Mouse (Mus musculus): ENCODE data around the gene Arid5b. TPM values are rescaled to one million over a fixed set of nuclear protein-coding genes. Genes with fewer than 3 reads are reported as not detected.

Arid5b gene
- total RNA-seq, 2 experiments from 2014 or later = 36.1 to 36.9 TPM

DNA sequence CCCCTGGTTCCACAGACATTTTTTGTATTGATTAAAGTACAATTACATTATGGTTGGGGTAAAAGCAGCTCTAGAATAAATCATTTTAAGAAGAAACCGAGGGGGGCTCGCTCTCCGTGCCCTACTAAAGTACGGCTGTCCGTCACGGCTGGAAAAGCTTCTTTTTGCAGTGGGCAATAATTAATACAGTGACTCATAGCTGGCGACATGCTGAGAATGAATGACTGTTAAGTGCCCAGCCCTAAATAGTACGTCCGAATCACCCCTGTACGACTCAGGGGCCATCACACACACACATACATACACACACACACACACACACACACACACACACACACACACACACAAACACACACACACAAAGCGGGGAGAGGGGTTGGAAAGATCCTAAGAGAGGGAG lies 75.2 kb downstream of the Arid5b start:
- no peak for DNase-seq (ENCODE audit: low spot score in 2 of 2)

DNA sequence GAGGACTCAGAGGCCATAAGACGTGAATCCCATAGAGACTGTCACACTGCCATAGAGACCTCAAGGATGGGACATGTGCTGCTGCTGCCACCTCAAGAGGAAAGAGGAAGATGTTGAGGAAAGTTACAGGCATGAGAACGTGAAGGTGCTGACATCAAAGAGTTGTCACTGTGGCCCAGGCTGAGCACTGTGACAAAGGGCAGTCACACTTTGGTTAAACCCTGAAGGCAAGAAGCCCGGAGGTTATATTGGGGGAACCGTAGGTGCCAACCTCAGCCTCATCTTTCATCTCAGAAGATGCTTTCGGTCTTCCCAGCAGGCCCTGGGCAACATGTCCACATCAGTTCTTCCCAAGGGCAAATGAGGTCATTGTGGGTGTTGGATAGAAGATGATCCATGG lies 79.1 kb downstream of the Arid5b start:
- no peak for DNase-seq (ENCODE audit: low spot score in 2 of 2)

DNA sequence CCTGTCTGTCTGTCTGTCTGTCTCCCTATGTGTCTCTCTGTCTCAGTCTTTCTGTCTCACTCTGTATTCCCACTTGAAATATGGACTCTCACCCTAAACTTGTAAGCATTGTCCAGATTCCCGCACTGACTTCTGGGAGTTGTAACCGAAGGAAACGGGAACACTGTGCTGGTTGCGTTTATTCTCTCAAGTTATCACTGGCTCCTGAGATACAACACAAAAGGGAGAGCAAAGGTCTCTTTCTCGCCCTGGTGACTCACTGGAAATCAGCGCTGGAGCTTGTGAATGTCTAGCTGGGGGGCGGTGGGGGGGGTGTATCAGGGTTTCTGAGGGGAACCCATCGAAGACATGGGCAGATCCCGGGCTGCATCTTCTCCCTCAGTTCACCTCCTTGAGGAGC lies 82.2 kb downstream of the Arid5b start:
- DNase-seq (ENCODE audit: low spot score in 2 of 2) = no peak

DNA sequence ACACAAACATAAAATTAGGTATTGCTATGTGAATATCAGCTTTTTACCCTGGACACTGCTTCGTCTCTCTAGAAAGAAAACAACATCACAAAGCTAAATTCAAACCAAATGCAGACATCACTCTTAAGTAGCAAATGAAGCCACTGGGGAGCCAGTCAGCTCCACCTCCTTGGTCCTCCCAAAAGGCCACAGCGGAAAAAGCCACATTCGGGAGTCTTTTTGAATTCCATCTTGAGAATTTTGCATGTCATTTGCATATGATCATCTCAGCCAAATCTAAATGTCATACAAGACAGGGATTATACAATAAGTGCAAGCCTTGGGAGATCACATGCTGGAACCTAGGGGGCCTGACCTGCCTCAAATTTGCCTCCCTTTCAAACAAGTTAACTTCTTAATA lies 85.0 kb downstream of the Arid5b start:
- no peak for DNase-seq (ENCODE audit: low spot score in 2 of 2)

DNA sequence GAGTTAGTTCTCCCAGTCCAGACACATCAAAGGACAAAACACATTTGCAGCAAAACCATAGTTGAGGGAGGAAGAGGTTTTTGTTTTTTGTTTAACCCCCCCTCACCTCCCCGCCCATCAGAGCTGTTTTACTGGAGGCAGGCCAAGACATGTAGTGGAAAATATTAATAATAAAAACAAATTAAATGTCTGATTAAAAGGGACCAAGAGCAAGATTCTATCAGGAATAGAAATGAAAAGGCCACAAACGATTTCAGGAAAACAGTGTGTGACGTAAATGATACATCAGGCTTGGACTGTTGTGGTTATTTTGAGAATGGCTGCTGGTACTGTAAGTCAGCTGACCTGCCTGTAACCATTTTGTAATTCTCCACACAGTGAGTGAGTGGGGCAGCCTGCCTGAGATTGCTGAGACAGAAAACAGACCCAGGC lies 85.7 kb downstream of the Arid5b start:
- DNase-seq (ENCODE audit: low spot score in 2 of 2) = no peak

DNA sequence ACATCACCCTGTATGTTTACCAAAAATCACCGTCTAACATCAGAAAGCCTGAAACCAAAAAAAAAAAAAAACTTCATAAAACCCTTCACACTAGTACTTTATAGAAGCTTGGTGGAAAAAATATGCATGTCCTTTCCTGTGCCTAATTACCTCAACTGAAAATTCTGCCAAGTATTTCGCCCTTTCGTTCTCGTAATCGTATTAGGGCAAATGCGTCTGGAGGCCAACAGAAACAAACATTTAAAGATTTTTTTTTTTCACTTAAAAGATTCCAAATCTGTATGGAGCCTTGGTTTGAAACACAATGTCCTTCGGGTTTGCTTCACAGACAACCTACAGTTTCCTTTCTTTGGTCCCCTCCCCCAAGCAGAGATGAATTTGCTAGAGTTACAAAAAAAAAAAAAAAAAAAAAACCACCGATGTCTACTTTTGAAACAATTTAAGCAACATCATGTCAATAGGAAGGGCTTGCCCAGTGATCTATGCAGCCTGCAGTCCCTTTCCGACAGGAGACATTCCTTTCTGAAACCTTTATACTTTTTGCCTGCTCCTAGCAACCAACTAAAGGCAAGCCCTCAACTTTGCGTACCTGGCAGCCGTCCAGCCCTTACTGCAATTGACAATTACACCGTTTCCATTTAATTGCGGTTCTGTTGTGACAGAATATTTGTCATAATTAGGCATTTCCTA lies 86.7 kb downstream of the Arid5b start:
- peak in 1 of 2 experiments; percentile 66 for DNase-seq (ENCODE audit: low spot score in 2 of 2)

DNA sequence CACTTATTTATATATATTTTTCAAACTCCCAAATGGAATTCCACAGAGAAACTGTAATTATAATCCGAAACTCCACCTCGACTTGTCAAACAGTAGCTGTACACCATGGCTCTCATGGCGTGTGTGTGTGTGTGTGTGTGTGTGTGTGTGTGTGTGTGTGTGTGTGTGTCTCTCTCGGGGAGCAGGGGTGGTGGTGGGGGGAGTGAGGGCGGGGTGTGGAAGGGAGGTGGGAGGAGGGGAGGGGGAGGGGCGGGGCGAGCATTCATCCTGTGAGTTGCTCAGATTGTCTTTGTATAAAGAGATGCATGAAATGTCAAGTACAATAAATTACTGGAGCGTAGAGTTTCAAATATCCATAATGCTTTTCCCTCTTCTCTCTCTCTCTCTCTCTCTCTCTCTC lies 87.4 kb downstream of the Arid5b start:
- no peak for DNase-seq (ENCODE audit: low spot score in 2 of 2)

DNA sequence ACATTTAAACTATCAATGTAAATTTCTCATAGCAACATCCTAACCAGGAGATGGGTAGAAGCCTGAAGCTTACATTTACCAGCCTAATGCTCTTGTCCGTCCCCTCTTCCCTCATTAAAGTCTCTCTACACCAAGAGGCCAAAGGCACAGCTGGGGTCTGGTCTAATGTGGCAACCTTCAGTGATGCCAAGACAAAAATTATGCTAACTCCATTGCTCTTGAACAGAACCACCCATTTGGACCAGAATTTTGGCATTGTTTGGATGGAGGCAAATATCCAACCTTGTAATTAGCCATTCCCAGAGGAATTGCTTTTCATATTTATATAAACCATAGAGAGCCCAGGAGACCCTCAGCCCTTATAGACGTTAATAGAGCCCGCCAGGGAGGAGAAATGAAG lies 88.7 kb downstream of the Arid5b start:
- no peak for DNase-seq (ENCODE audit: low spot score in 2 of 2)

DNA sequence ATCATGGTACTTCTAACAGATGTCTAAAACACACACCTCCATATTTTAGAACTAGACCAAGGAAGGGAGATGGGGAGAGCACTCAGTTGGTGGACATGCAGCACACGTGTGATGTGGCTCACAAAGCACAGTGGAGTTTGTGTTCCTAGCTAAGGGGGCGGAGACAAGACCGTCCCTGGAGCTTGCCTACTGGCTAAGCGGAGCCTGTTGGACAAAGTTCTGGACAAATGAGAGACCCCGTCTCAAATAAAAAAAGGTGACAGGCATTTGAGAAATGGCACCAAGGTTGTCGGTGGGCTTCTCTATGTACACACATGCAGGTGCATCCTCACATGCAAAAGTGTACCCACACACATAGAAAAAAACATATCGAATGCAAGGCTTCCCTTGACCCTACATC lies 95.4 kb downstream of the Arid5b start:
- DNase-seq (ENCODE audit: low spot score in 2 of 2) = no peak

DNA sequence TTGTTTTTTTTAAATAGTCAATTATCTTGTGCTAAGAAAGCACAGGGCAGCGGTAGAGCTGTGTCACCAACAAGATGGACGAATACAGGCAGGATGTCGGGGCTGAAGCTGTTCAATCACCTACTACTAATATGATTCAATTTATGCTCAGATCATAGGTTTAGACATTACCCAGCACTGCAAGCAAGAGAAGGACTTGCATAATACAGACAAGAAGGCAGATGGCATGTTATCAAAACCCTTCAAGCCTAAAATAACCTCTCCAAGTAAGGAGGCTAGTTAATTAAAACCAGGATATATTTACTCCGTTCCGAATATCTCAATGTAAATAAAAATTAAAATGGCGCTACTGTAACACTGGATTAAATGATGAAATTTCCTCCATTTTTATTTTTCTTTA lies 96.3 kb downstream of the Arid5b start:
- DNase-seq (ENCODE audit: low spot score in 2 of 2) = no peak

DNA sequence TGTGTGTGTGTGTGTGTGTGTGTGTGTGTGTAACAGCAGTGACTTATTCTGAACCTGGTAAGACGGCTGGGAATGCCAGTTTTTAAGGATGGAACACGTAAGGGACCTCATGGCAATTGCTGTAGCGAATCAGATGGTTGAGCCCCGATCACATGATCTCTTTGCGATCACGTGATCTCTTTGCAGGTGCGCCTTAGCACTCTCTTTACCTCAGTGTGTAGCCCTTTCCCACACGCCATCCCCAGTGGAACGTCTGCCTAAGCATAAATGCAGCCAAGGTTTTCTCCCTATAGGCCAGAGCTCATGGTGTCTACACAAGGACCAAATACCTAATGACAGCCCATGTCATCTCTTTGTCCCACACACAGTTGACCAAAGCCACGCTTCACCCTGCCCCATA lies 97.4 kb downstream of the Arid5b start:
- no peak for DNase-seq (ENCODE audit: low spot score in 2 of 2)

DNA sequence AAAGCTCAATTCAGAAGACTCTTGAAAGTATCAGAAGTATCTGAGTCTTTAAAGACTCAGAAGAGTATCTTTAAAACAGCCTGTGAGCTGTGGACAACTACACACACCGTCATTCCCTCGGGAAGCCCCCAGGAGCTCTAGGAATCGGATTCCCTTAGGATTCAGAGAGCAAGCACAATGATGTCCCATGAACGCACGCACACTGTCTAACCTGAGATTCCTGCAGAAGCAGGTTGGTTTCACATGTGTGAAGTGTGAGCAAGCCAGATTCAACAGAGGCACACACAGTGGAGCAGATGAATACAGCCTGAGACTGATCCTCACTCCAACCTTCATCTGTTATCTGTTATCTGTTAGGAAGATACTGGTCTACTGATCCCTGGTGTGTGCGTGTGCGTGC lies 97.8 kb downstream of the Arid5b start:
- no peak for DNase-seq (ENCODE audit: low spot score in 2 of 2)

DNA sequence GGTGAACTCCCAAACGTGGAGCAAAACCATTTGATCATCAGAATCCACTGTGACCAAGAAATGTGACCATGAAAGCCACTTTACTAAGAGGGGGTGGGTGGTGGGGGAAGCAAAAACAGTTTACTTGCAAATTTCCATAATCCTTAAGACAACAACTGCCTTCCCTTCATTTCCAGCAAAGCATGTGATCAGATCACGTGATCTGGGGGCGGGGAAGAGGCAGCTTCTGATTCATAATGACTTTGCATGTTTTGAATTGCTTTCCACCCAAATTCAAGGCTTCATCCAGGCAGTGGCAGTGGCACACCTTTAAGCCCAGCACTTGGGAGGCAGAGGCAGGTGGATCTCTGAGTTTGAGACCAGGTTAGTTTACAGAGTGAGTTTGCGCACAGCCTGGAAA lies 98.4 kb downstream of the Arid5b start:
- DNase-seq (ENCODE audit: low spot score in 2 of 2) = no peak

DNA sequence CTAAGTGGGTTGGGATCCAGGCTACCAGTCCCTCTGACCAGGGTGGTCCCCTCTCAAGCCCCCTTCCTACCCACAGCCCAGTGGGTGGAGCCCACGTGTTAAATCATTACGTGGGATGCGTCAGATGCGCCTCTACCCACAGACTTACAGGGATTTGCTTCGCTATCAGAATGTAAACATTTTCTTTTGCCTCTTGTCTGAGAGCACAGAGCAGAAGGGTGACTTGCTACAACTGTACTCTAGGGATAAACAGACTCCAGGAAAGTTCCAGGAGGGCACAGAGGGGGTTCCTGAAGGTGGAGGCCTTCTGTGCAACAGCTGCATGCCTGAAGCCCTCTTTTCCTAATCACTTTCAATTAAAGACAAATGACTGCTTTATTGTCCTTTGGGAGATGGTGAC lies 98.8 kb downstream of the Arid5b start:
- DNase-seq (ENCODE audit: low spot score in 2 of 2) = no peak

DNA sequence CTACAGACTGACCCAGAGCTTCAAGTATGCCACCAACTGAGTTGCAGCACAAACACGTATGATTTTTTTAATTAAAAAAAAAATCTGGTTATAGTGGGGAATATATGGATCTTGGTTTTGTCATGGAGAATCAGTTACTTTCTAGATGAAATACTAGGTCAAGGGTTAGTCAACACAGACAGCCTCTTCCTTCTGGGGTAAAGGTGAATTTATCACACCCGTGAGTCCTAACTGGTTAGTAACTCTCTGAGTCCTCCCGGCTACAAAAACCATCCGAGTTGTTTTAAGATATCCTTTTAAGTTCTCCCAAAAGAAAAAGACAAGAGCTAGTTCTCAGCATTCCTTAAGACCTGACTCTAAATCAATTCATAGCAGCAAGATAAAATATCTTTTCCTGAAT lies 99.2 kb downstream of the Arid5b start:
- DNase-seq (ENCODE audit: low spot score in 2 of 2) = no peak

DNA sequence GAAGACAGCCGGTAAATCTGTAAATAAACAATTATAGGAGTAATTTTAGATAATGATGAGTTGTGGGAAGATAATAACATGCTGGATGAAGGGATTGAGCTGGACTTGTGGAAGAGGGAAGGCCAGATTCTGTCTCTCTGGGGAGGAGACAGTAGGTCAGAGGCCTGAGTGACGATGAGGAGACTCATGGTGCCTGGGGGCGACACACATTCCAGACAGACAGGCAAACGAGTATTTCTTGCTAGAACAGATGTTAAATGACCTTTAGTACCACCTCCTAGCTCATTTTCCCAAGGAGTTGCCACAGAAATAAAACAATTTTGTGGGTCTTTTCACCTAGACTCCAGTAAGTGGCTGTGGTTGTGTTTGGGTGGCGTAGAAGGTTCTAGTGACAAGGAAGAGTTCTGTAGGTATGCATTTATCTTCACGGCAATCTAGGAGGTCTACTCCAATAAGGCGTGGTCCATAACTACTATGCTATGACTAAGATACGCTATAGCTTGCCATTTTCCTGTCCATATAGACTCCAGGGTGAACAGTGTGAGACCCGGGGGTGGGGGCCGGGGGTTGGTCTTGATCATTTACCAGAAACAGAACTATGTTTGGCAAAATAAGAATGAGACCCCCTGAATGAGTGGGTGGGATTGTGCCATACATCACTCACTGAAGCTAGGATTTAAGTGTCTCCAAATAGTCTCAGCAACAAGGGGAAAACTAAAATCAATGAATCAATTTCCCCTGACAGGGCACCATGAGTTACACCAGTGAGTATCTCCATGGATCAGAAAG lies 100.6 kb downstream of the Arid5b start:
- DNase-seq (ENCODE audit: low spot score in 2 of 2) = no peak

DNA sequence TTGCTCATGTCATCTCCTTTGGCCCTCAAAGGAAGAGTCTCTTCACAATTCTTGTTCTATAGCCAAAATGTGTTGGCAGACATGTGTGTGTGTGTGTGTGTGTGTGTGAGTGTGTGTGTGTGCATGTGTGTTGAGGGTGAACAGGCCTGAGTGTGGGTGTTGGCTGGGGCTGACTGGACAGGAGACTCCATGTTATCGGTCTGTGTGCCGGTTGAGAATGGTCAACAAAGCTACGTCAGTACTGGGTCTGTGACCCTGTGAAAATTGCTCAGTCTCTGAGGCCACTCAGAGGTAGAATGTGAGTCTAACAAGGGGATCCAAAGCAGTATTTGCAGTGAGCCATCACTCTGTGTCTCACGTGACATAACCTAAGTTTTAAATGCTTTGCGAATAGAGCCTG lies 102.7 kb downstream of the Arid5b start:
- DNase-seq (ENCODE audit: low spot score in 2 of 2) = no peak

DNA sequence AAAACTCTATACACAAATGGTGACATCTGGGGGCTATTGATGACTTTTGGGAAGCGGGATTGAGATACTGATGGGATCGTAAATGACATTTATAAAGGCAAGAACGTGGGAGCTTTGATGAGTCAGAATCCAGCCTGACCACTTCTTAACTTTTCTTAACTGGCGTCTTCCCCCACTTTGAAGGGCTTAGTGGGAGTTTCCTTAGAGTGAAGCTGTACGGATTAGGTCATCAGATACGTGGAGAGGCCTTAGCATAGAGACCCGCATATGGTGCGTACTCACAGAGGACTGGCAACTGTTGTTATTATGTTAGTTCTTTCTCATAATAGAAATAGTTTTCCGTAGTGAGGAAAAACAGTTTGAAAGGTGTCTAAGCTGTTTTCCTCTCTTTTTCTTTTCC lies 104.9 kb downstream of the Arid5b start:
- DNase-seq (ENCODE audit: low spot score in 2 of 2) = no peak

DNA sequence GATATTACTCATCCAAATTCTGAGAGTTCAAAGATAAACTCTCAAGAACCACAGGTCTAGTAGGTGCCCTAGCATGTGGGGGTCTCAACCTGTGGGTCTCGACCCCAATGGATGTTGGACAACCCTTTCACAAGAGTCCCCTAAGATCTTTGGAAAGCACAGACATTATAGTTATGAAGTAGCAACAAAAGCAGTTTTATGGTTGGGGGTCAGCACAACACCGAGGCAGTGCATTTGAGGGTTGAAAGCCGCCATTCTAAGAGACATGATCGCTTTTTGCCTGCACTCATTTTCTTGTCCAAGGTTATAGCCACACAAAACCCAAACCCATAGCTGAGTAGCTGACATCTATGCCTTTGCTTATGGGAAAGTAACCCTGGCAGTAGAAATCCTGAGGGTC lies 105.6 kb downstream of the Arid5b start:
- no peak for DNase-seq (ENCODE audit: low spot score in 2 of 2)

DNA sequence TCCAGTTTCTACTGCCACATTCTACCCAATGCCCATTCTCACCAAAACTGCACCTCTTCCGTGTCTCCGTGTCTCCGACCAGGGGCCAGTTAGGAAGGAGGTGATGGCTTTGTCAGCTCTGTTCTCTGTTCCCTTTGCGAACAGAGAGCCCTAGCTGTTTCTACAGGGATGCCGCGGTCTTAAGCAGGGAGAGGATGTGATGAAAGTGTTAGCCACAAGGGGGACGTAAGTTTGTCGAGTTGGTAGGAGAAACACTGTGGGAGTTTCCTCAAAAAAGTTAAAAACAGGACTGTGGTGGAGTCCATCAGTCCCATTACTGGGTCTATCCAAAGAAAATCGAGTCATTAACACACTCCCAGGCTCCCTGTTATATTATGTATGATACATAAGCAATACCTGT lies 106.6 kb downstream of the Arid5b start:
- no peak for DNase-seq (ENCODE audit: low spot score in 2 of 2)

DNA sequence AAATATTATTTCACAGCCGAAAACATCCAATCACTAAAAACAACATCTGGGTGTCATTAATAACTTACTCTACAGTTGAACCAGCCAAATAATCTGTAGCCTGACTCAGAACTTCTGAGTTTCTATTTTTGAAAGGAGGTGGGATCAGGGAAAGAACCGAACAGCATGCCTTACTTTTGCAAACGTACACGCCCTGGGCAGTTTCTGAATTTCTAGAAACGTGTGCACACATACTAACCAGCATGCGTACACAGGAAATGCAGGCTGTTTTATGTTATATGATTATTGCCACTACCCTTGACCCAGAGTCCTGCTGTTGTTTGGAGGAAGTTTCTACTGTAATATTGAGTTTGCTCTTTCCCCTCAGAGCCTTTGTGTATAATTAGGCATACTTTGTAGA lies 109.9 kb downstream of the Arid5b start:
- DNase-seq (ENCODE audit: low spot score in 2 of 2) = no peak

DNA sequence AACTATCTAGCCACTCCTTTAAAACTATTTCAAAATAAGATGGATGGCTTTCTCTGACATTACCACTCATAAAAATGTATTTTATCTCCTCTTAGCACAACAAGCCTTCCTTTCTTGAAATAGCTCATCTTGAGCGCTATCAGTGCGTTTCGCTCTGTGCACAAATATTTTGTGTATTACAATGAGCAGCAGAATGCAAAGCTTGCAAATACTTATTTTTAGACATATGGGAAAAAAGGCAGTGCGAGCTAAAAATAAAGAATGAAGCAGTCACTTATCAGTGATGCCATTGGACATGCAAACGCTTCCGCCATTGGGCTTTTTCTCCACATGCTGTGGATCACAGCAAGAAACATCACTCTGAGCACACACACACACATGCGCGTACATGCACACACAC lies 110.4 kb downstream of the Arid5b start:
- no peak for DNase-seq (ENCODE audit: low spot score in 2 of 2)

DNA sequence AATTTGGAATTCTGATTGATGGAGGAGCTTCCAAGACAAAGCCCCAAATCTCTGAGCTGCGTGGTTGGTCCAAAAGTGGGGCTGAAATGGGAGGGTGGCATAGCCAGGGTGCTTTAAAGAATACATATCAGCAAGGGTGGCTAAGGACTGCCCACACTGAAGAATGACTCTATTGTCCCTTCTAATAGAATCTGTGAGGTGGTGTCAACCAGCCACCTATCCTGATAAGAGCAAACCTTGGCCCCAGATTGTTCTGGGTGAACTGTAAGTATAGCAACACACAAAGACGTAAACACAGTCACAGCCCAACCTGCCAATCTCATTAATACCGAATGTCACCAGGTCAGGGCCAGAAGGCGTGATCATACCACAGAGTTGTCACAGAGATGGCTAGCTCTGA lies 111.4 kb downstream of the Arid5b start:
- DNase-seq (ENCODE audit: low spot score in 2 of 2) = no peak

Measured in gastrocnemius, postnatal 4 days (tissue).